Mouse (Mus musculus) hindbrain, postnatal 0 days (tissue): ENCODE measurements at regions not wholly inside any gene's neighbourhood (a gene's known extent, or its start where the extent isn't known, plus 50 kb on each side); places are given as distances from the start of the nearest gene placed in this dataset.

Experiments
- ATAC-seq: fragments of 200-750 bp; cut with Nextera tagmentation; 2 replicates; pipeline ENCODE4 v1.8.0; 2017; ENCODE audit warnings: mild to moderate bottlenecking, moderate TSS enrichment, moderate library complexity
- DNase-seq: peaks from one replicate; pipeline ENCODE4 v3.0.0-alpha.2; 2015; ENCODE audit warnings: low spot score
- H3K27ac ChIP-seq: fragments of 300-500 bp; sonication (generic); 2 replicates; pipeline ENCODE4 v1.5.1; 2014; ENCODE audit warnings: mild to moderate bottlenecking
- H3K27me3 ChIP-seq: fragments of 300-500 bp; sonication (generic); 2 replicates; pipeline ENCODE4 v1.6.1; 2014; ENCODE audit warnings: low read length, mixed read lengths; ENCODE audit not compliant: insufficient read depth
- H3K36me3 ChIP-seq: fragments of 300-500 bp; sonication (generic); 2 replicates; pipeline ENCODE4 v1.6.1; 2014; ENCODE audit warnings: low read length, mixed read lengths; ENCODE audit not compliant: insufficient read depth
- H3K4me1 ChIP-seq: fragments of 300-500 bp; sonication (generic); 2 replicates; pipeline ENCODE4 v1.6.1; 2014; ENCODE audit warnings: antibody characterized with exemption, low read length, mixed read lengths; ENCODE audit not compliant: insufficient read depth
- H3K4me2 ChIP-seq: fragments of 300-500 bp; sonication (generic); 2 replicates; pipeline ENCODE4 v1.6.1; 2014; ENCODE audit warnings: low read depth, mild to moderate bottlenecking, low read length, moderate library complexity, mixed read lengths
- H3K4me3 ChIP-seq: fragments of 300-500 bp; sonication (generic); 2 replicates; pipeline ENCODE4 v1.5.1; 2014; ENCODE audit warnings: low read length
- H3K9ac ChIP-seq: fragments of 300-500 bp; sonication (generic); replicated peaks from 2 replicates; pipeline ENCODE4 v1.6.1; 2014; ENCODE audit warnings: mild to moderate bottlenecking, low read length, moderate library complexity, mixed read lengths
- H3K9me3 ChIP-seq: fragments of 300-500 bp; sonication (generic); 2 replicates; pipeline ENCODE4 v1.6.1; 2016; ENCODE audit warnings: low read length, mixed read lengths
- CTCF ChIP-seq: IDR thresholded peaks from 2 replicates; pipeline ENCODE4 v1.5.1; 2016; ENCODE audit warnings: antibody characterized with exemption, control low read depth, low read depth
- WGBS: fragments of 180-500 bp; shearing (Covaris S2); extraction: QIAGEN DNeasy Blood & Tissue Kit; methylation state at CpG from one replicate; pipeline ENCODE4 v1.1.7; 2014; 5-methylcytosine and 5-hydroxymethylcytosine counted together

GRCm38 (mm10) chr16:39273490-39273889 lies 381.0 kb downstream of the Igsf11 start:
- H3K4me2 ChIP-seq = no peak overlapping the region
- 86% methylated on average over 2 of the region's 2 CpGs for WGBS
- no peak overlapping the region for H3K4me3 ChIP-seq
- H3K4me1 ChIP-seq = no peaks in the 10 kb centered on the region
- H3K36me3 ChIP-seq = no peaks in the 10 kb centered on the region
- H3K27me3 ChIP-seq = no peaks in the 10 kb centered on the region
- no peaks in the 10 kb centered on the region for H3K9me3 ChIP-seq
- no peak overlapping the region for H3K27ac ChIP-seq
- no peak overlapping the region for H3K9ac ChIP-seq
- TF ChIP-seq CTCF = no peak
- DNase-seq = no peak
- no peak for ATAC-seq

- no peak overlapping the region for H3K4me2 ChIP-seq
- H3K9me3 ChIP-seq = no peaks in the 10 kb centered on the region
- no peak overlapping the region for H3K4me3 ChIP-seq
- no peak for TF ChIP-seq CTCF
- no peak overlapping the region for H3K9ac ChIP-seq
- no peaks in the 10 kb centered on the region for H3K36me3 ChIP-seq
- 27% methylated on average over 2 of the region's 2 CpGs for WGBS
- no peak for ATAC-seq
- H3K27ac ChIP-seq = no peak overlapping the region
- no peaks in the 10 kb centered on the region for H3K27me3 ChIP-seq
- DNase-seq = peak; percentile 50
- H3K4me1 ChIP-seq = no peaks in the 10 kb centered on the region
These were observed 392.0 kb downstream of the Igsf11 start for GRCm38 (mm10) chr16:39284484-39284883.

DNA sequence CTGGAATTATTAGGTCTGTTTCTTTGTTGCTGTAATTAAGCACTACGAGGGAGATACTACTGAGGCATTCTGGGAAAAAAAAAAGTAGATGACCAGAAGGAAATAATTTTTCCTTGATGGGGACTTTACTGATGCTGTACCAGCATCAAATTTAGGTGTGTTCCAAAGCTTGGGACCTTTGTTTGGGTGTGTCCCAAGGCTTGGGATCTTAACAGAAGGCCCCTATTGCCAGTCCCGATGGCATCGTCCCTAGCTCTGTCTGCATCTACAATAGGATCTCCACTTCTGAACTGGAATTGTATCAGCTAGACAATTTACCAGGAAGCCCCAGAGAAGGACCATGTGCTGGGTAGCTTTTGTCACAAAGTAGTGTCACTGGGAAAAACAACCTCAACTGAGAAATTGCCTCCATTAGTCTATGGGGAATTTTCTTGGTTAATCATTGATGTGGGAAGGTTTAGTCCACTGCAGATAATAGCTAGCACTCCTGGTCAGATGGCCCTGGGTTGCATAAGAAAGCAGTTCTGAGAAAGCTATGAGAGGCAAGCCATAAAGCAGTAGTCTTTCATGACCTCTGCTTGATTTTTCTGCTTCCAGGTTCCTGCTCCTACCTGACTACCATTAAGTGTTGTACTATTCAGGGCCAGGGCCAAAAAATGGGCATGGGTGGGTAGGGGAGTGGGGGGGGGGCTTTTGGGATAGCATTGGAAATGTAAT lies 392.7 kb downstream of the Igsf11 start:
- Histone ChIP-seq H3K27me3 (no peaks in the 10 kb centered on the region), H3K4me2 (no peak overlapping the region), H3K4me3 (no peak overlapping the region), H3K27ac (no peak overlapping the region), H3K36me3 (no peaks in the 10 kb centered on the region), H3K9me3 (no peaks in the 10 kb centered on the region), H3K4me1 (no peaks in the 10 kb centered on the region), H3K9ac (no peak overlapping the region)
- ATAC-seq (no peak), DNase-seq (no peak)
- 69% methylated on average over 3 of the region's 3 CpGs for WGBS
- TF ChIP-seq CTCF = no peak

DNA sequence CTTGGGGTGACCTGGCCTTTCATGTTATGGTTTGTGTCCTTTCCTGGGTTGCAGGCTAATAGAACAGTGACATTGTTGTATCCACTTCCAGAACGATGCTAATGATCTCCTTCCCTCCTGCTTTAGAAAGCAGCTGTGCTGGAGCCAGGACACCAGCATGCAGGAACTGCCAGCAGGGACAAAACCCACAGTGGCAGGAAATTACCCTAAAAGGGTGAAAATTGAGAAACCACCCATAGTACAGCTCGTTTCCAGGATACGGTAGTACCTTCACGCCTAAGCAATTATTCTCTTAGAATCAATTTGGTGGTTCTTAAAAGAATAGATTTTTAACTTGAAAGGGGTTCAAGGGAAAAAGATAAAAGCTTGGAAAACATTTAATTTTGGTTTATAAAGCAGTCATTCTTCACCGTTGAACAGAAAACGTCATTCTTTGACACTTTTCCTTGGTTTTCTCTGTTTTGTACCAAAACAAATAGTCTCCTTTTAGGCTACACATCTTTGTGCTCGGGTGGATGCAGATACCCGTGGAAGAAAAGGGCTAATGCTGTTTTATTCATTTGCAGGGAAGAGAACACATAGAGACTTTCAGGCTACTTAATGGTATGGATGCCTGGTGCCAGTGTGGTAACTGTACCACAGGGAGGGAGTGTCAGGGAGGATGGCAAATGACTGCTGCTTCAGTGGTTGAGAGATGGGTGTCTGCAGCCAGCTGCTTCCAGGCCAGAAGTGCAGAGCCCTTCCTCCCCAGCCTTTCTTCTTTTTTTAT lies 394.5 kb downstream of the Igsf11 start:
- ATAC-seq = peak; percentile 47; the same call in 1 of the 2 replicates
- no peaks in the 10 kb centered on the region for H3K9me3 ChIP-seq
- no peak overlapping the region for H3K9ac ChIP-seq
- no peaks in the 10 kb centered on the region for H3K4me1 ChIP-seq
- no peak overlapping the region for H3K4me3 ChIP-seq
- 23% methylated on average over 8 of the region's 8 CpGs for WGBS
- no peak for TF ChIP-seq CTCF
- no peaks in the 10 kb centered on the region for H3K36me3 ChIP-seq
- DNase-seq = peak; percentile 50
- H3K4me2 ChIP-seq = no peak overlapping the region
- H3K27ac ChIP-seq = peak overlapping the region; percentile 51; the same call in 1 of the 2 replicates
- no peaks in the 10 kb centered on the region for H3K27me3 ChIP-seq

GRCm38 (mm10) chr16:39298856-39299255 lies 406.4 kb downstream of the Igsf11 start:
- Histone ChIP-seq H3K4me1 (peaks cover 3% of the 10 kb centered on the region; the same call in 1 of the 2 replicates), H3K9ac (no peak overlapping the region), H3K9me3 (no peaks in the 10 kb centered on the region), H3K4me3 (no peak overlapping the region), H3K27me3 (no peaks in the 10 kb centered on the region), H3K27ac (no peak overlapping the region), H3K4me2 (no peak overlapping the region), H3K36me3 (no peaks in the 10 kb centered on the region)
- ATAC-seq (no peak), DNase-seq (peak; percentile 42)
- 44% methylated on average over 3 of the region's 3 CpGs for WGBS
- no peak for TF ChIP-seq CTCF

GRCm38 (mm10) chr16:39302902-39303361 lies 410.5 kb downstream of the Igsf11 start:
- H3K4me2 ChIP-seq = no peak overlapping the region
- no peaks in the 10 kb centered on the region for H3K9me3 ChIP-seq
- H3K9ac ChIP-seq = no peak overlapping the region
- DNase-seq (peak; percentile 86), ATAC-seq (peak; percentile 98)
- TF ChIP-seq CTCF = no peak
- 12% methylated on average over 1 of the region's 1 CpGs for WGBS
- H3K27ac ChIP-seq = peak overlapping the region; percentile 70
- H3K4me1 ChIP-seq = peaks cover 3% of the 10 kb centered on the region; the same call in 1 of the 2 replicates
- H3K27me3 ChIP-seq = no peaks in the 10 kb centered on the region
- H3K4me3 ChIP-seq = no peak overlapping the region
- no peaks in the 10 kb centered on the region for H3K36me3 ChIP-seq
